Mouse (Mus musculus) stomach, postnatal 0 days (tissue): Measurements from ENCODE around the gene Gng7. TPM values are rescaled to one million over a fixed set of nuclear protein-coding genes. Genes with fewer than 3 reads are reported as not detected.

Source experiments
- ATAC-seq: fragments of 200-750 bp; cut with Nextera tagmentation; 2 replicates; pipeline ENCODE4 v1.8.0; 2017; ENCODE audit not compliant: low FRiP score, low TSS enrichment
- DNase-seq: peaks from one replicate; pipeline ENCODE4 v3.0.0-alpha.2; 2016; ENCODE audit warnings: low spot score
- H3K27ac ChIP-seq: fragments of 300-500 bp; sonication (generic); replicated peaks from 2 replicates; pipeline ENCODE4 v1.5.1; 2014; ENCODE audit warnings: mild to moderate bottlenecking, control low read depth
- H3K27me3 ChIP-seq: fragments of 300-500 bp; sonication (generic); 2 replicates; pipeline ENCODE4 v1.6.1; 2014; ENCODE audit warnings: low read length; ENCODE audit not compliant: control insufficient read depth, insufficient read depth
- H3K36me3 ChIP-seq: fragments of 300-500 bp; sonication (generic); 2 replicates; pipeline ENCODE4 v1.6.1; 2014; ENCODE audit warnings: low read length, mixed read lengths; ENCODE audit not compliant: control insufficient read depth, insufficient read depth
- H3K4me1 ChIP-seq: fragments of 300-500 bp; sonication (generic); replicated peaks from 2 replicates; pipeline ENCODE4 v1.6.1; 2014; ENCODE audit warnings: antibody characterized with exemption; ENCODE audit not compliant: control insufficient read depth, insufficient read depth
- H3K4me2 ChIP-seq: fragments of 300-500 bp; sonication (generic); replicated peaks from 2 replicates; pipeline ENCODE4 v1.6.1; 2014; ENCODE audit warnings: low read depth, mild to moderate bottlenecking, control low read depth, moderate library complexity
- H3K4me3 ChIP-seq: fragments of 300-500 bp; sonication (generic); 2 replicates; pipeline ENCODE4 v1.5.1; 2014; ENCODE audit warnings: low read depth, low read length, control low read depth
- H3K9ac ChIP-seq: fragments of 300-500 bp; sonication (generic); 2 replicates; pipeline ENCODE4 v1.6.1; 2014; ENCODE audit warnings: mild to moderate bottlenecking, low read length, control low read depth, mixed read lengths
- H3K9me3 ChIP-seq: fragments of 300-500 bp; sonication (generic); 2 replicates; pipeline ENCODE4 v1.6.1; 2016; ENCODE audit warnings: low read length; ENCODE audit not compliant: control insufficient read depth
- CTCF ChIP-seq: IDR thresholded peaks from 2 replicates; pipeline ENCODE4 v1.5.1; 2016; ENCODE audit warnings: antibody characterized with exemption, low read depth, mild to moderate bottlenecking, moderate library complexity
- EP300 ChIP-seq: optimal IDR thresholded peaks from 2 replicates; pipeline ENCODE3; 2016; ENCODE audit warnings: antibody characterized with exemption
- WGBS: fragments of 180-500 bp; shearing (Covaris S2); extraction: QIAGEN DNeasy Blood & Tissue Kit; methylation state at CpG from one replicate; pipeline ENCODE4 v1.1.7; 2014; 5-methylcytosine and 5-hydroxymethylcytosine counted together
- polyA plus RNA-seq: library from polyadenylated mRNA; unstranded; fragments of >200 nt; fragmentation: Nextera tagmentation; extraction: Ambion mirVana; gene quantifications from 2 replicates; pipeline ENCODE4 v1.2.1, GENCODE M21; 2015

Gng7 gene
- polyA plus RNA-seq, 1 experiment from 2014 or later = 1.3 TPM

DNA sequence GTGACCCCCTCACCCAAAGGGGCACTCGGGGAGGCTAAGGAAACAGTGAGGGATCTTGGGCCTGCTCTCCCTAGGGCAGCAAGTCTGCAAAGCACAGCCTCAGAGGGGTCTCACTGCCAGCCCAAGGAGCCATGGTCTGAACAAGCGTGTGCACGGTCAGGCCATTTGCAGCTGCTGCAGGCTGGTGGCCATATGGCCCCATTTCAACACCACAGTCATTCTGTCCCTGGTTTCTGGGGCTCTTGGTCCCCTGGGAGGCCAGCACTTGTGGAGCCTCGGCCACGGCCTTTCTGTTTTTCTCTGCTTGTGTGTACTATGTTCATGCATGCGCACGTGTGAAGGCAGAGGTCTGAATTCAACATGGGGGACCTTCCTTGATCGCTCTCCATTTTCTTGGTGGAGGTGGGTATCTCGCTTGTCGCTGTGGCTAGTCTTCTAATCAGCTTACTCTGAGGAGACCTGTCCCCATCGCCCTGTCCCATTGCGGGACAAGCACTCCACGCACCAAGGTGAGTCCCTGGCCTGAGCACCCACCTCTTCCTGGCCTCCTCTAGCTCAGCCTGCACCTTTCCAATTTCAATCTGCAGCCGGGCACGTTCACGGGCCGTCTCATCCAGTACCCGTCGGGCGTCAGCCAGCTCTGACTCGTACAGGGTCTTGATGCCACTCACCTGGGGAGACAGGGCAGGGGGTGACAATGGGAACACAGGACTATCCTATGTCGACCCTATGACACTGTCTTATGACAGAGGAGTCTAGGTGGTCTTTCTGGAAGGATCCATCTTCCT lies 105.2 kb downstream of the Gng7 start:
- no peak for TF ChIP-seq CTCF
- no peak for TF ChIP-seq EP300
- H3K27me3 ChIP-seq = no peaks in the 10 kb centered on the region
- no peak overlapping the region for H3K4me2 ChIP-seq
- DNase-seq (no peak), ATAC-seq (no peak)
- H3K4me1 ChIP-seq = no peaks in the 10 kb centered on the region
- H3K36me3 ChIP-seq = peaks cover 14% of the 10 kb centered on the region
- H3K9ac ChIP-seq = no peak overlapping the region
- 94% methylated on average over 22 of the region's 22 CpGs for WGBS
- no peak overlapping the region for H3K4me3 ChIP-seq
- no peaks in the 10 kb centered on the region for H3K9me3 ChIP-seq
- H3K27ac ChIP-seq = no peak overlapping the region

- WGBS = 92% methylated on average over 11 of the region's 11 CpGs
- H3K36me3 ChIP-seq = peaks cover 26% of the 10 kb centered on the region
Measured at GRCm38 (mm10) chr10:80904709-80905108, 110.0 kb downstream of the Gng7 start.

GRCm38 (mm10) chr10:80904004-80904693 lies 110.6 kb downstream of the Gng7 start:
- H3K4me2 ChIP-seq = no peak overlapping the region
- no peaks in the 10 kb centered on the region for H3K27me3 ChIP-seq
- TF ChIP-seq CTCF (no peak), EP300 (peak; percentile 51)
- H3K9me3 ChIP-seq = no peaks in the 10 kb centered on the region
- no peak overlapping the region for H3K4me3 ChIP-seq
- DNase-seq = no peak
- peaks cover 3% of the 10 kb centered on the region for H3K4me1 ChIP-seq
- peaks cover 26% of the 10 kb centered on the region for H3K36me3 ChIP-seq
- no peak overlapping the region for H3K9ac ChIP-seq
- no peak overlapping the region for H3K27ac ChIP-seq
- 84% methylated on average over 27 of the region's 28 CpGs for WGBS
- ATAC-seq = no peak

More at GRCm38 (mm10) chr10:80904709-80905108, 110.0 kb downstream of the Gng7 start:
- TF ChIP-seq CTCF = no peak
- no peak for TF ChIP-seq EP300
- Histone ChIP-seq H3K27ac (no peak overlapping the region), H3K4me3 (no peak overlapping the region), H3K4me1 (peaks cover 1% of the 10 kb centered on the region), H3K4me2 (no peak overlapping the region), H3K9ac (no peak overlapping the region), H3K9me3 (no peaks in the 10 kb centered on the region), H3K27me3 (no peaks in the 10 kb centered on the region)
- ATAC-seq (no peak), DNase-seq (no peak)

- H3K4me1 ChIP-seq = peaks cover 3% of the 10 kb centered on the region
- H3K9me3 ChIP-seq = no peaks in the 10 kb centered on the region
- no peak overlapping the region for H3K9ac ChIP-seq
- no peak overlapping the region for H3K27ac ChIP-seq
- no peaks in the 10 kb centered on the region for H3K27me3 ChIP-seq
- H3K4me3 ChIP-seq = no peak overlapping the region
- ATAC-seq (no peak), DNase-seq (no peak)
- H3K36me3 ChIP-seq = peaks cover 26% of the 10 kb centered on the region
- 88% methylated on average over 10 of the region's 10 CpGs for WGBS
- TF ChIP-seq EP300 (no peak), CTCF (no peak)
- no peak overlapping the region for H3K4me2 ChIP-seq
Measured at GRCm38 (mm10) chr10:80903282-80903681, 111.5 kb downstream of the Gng7 start.

DNA sequence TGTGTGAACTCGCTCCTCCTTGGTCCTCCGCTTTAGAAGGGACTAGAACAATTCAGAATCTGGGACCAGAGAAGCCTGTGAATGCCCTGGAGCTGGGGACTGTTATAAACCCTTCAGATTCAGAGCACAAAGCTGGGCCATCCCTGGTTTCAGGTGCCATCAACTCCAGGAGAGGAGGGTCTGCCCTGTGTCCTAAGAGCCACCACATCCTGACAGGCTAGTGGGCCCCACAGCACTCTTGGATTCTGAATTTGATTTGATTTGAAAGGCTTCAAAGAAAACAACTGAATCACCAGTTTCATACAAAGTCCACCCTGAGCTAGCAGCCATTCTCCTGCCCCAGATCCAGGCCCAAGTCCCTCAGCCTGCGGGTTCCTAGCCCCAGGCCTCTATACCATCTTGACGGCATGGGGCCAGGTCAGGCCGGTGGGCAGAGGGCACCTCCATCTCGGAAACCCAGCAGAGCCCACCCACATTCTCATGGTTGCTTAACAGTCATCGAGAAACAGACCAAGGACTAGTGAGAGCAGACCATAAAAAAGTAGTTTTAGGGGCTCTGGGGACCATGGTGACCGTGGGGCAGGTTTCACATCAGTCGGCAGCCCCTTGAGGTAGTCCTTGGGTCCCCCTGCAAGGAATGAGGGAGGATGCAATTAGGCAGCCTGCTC lies 112.3 kb downstream of the Gng7 start:
- no peak overlapping the region for H3K9ac ChIP-seq
- ATAC-seq = no peak
- no peaks in the 10 kb centered on the region for H3K27me3 ChIP-seq
- WGBS = 87% methylated on average over 9 of the region's 9 CpGs
- no peaks in the 10 kb centered on the region for H3K9me3 ChIP-seq
- TF ChIP-seq CTCF (no peak), EP300 (no peak)
- H3K36me3 ChIP-seq = peaks cover 24% of the 10 kb centered on the region
- DNase-seq = no peak
- no peak overlapping the region for H3K4me2 ChIP-seq
- H3K4me1 ChIP-seq = peaks cover 3% of the 10 kb centered on the region
- H3K27ac ChIP-seq = no peak overlapping the region
- H3K4me3 ChIP-seq = no peak overlapping the region
